Mouse (Mus musculus): Measurements from ENCODE around the gene Clta. TPM values are rescaled to one million over a fixed set of nuclear protein-coding genes. Genes with fewer than 3 reads are reported as not detected.
"Not testable (repeated sequence)": the region's sequence is repeated elsewhere in the genome, so short reads cannot be mapped to it uniquely, and the experiment has no call there.

The Clta gene
- total RNA-seq, 2 experiments from 2014 or later, result 333 to 335 TPM

- intact Hi-C loops (cut with DNase I), result no loop called here
- DNase-seq (ENCODE audit: extremely low spot score in 1 of 2, low spot score in 2 of 2), result peak; percentile 95 to 96
Measured at GRCm38 (mm10) chr4:44012376-44013367, 8.4 kb downstream of the Clta start.

DNA sequence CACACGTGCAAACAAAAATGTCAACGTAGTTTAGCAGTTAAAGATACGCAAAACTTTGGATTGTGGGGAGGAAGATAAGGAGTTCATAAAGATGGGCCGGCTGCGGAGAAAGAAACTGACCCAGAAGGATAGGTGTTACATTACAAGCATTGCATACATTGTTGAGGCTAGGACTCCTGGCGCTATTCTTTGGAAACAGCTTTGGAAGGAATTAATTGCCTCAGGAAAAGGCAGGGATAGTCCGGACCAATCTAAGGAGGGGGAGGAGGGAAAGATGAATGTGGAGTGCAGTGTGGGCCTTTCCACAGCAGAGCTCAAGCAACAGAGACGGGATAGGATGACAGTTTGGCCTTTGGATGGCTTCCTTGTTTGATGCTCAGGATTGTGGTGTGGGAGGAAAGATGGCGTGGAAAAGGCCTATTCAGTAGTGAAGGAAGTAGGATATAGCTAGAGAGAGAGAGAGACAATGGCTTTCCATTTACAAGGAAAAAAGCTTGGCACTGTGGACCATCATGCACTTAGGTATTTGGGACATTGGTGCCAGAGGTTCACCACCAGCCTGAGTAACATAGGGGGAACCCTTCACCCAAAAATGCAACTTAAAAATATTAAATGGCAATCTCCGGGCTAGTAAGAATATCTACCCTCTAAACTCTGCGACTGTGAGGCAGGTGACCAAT lies 9.3 kb downstream of the Clta start:
- intact Hi-C loops (cut with DNase I), result no loop called here
- no peak for DNase-seq (ENCODE audit: extremely low spot score in 1 of 2, low spot score in 2 of 2)

GRCm38 (mm10) chr4:44016071-44016470 lies 11.8 kb downstream of the Clta start:
- intact Hi-C loops (cut with DNase I), result no loop called here
- DNase-seq (ENCODE audit: extremely low spot score in 1 of 2, low spot score in 2 of 2), result no peak

- intact Hi-C loops (cut with DNase I), result no loop called here
Measured at GRCm38 (mm10) chr4:44016791-44017190, 12.5 kb downstream of the Clta start.

DNA sequence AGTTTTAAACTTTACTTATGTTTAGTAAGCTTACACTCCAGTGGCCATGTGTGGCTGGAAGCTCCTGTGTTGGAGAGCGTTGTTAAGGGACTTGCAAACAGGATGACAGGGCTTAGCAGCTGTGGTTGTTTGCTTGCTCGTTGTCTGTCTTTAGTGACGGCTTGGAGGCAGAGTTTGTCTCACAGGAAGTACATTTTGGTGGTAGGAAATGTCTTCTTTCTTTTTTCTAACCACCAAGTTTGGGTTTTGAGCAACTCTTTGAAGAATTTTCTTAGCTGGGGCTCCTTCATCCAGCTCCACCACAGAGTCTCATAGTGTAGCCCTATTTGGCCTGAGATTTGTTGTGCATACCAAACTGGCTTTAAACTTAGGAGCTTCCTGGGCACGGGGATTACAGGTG lies 18.1 kb downstream of the Clta start:
- no peak for DNase-seq (ENCODE audit: extremely low spot score in 1 of 2, low spot score in 2 of 2)

More at GRCm38 (mm10) chr4:44016791-44017190, 12.5 kb downstream of the Clta start:
- DNase-seq (ENCODE audit: extremely low spot score in 1 of 2, low spot score in 2 of 2), result no peak

GRCm38 (mm10) chr4:44022766-44023165 lies 18.5 kb downstream of the Clta start:
- intact Hi-C loops (cut with DNase I), result no loop called here
- no peak for DNase-seq (ENCODE audit: extremely low spot score in 1 of 2, low spot score in 2 of 2)

More for the DNA sequence above, 18.1 kb downstream of the Clta start:
- intact Hi-C loops (cut with DNase I), result no loop called here

GRCm38 (mm10) chr4:44023681-44024080 lies 19.4 kb downstream of the Clta start:
- no peak for DNase-seq (ENCODE audit: extremely low spot score in 1 of 2, low spot score in 2 of 2)
- intact Hi-C loops (cut with DNase I), result no loop called here

- no peak for DNase-seq (ENCODE audit: extremely low spot score in 1 of 2, low spot score in 2 of 2)
- intact Hi-C loops (cut with DNase I), result no loop called here
Measured at GRCm38 (mm10) chr4:44024241-44024640, 20.0 kb downstream of the Clta start.

DNA sequence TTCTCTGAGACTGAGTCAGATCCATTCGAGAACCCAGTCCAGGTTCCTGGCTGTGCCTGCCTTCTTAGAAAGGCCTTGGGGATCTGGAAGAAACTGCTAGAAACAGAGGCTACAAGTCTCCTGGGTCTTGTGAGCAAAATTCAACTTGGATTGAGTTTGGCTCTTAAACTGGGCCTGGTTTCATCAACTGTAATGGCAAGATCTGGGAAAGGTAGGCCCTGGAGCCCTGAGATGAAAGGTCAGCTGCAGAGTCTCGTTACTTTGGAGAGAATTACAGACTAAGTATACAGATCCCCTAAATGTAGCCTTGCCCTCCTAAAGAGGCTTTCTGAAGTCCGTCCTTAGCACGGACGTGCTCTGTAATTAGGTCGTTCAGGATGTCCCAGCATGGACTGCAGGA lies 21.3 kb downstream of the Clta start:
- no peak for DNase-seq (ENCODE audit: extremely low spot score in 1 of 2, low spot score in 2 of 2)
- intact Hi-C loops (cut with DNase I), result no loop called here

DNA sequence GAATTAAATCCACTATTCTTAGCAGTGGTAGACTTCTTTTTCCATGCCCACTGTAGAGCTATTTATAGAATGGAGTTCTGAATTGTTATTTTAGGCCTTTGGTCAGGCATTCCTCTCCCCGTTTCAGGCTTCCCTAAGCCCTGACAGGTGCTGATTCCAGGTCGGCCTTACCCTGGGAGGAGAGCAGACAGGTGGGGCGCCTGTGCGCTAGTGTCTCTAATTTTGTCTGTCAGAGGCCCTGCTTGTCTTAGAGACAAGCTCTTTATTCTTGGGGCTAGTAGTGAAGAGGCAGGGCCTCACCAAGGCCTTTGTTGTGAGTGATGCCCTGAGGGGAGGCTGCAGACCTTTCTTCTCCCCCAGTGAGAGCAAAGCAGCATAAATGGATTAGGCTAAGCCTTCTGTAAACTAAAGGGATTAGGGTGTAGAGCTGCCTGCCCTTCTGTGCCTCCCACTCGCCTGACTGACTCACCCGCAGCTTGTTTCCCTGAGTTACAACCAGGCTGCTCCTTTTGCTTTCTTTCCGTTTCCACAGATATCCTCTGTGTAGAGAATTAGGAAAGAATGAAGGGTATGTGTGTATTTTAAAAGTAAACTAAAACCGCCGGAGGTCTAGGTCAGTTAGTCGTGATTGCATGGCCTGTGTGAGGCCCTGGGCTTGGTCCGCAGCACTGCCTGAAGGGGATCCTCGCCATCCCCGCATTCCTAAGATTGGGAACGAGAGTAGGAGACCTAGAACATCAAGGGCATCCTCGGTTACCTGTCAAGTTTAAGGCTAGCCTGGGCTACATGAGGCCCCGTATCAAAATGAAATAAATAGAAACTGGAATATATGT lies 24.3 kb downstream of the Clta start:
- intact Hi-C loops (cut with DNase I), result no loop called here
- DNase-seq (ENCODE audit: extremely low spot score in 1 of 2, low spot score in 2 of 2), result no peak

- no peak for DNase-seq (ENCODE audit: extremely low spot score in 1 of 2, low spot score in 2 of 2)
- intact Hi-C loops (cut with DNase I), result no loop called here
Measured at GRCm38 (mm10) chr4:44029661-44030066, 25.4 kb downstream of the Clta start.

DNA sequence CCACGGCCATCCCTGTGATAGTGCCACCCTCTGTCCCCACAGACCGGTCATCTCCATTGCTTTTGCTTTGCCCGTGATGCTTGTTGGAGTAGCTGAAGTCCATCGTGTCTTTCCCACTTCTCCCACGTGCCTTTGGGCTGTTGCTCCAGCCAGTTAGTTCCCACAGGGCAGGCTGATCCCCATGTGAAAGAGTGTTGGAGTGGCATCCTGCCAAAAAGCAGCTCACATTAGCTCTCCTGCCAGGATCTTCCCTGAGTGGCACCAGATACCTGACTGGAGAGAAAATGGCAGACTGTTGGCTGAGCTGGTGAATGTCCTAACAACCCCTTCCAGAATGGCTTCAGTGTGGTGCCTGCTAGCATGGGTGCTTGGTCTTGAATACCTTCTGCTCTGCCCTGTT lies 27.3 kb downstream of the Clta start:
- peak; percentile 46 to 49 for DNase-seq (ENCODE audit: extremely low spot score in 1 of 2, low spot score in 2 of 2)
- intact Hi-C loops (cut with DNase I), result no loop called here

DNA sequence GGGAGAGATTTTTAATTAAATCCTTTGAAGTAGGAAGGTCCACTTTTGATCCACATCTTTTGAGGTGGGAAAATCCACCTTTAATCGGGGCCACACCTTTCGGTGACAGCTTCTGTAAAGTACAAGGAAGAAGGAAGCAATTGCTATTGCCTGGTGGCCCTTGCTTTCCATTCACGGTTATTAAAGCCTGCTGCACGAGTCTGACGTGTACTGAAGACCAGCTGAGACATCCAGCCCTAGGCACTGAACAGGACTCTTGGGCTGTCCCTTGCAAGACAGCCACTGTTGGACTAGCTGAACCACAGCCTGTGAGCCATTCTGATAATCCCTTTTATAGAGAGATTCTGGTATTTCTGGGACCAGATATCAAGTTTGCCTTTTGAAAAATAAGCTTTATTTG lies 32.2 kb downstream of the Clta start:
- no peak for DNase-seq (ENCODE audit: extremely low spot score in 1 of 2, low spot score in 2 of 2)
- intact Hi-C loops (cut with DNase I), result no loop called here

GRCm38 (mm10) chr4:44040802-44041201 lies 36.5 kb downstream of the Clta start:
- intact Hi-C loops (cut with DNase I), result no loop called here
- no peak for DNase-seq (ENCODE audit: extremely low spot score in 1 of 2, low spot score in 2 of 2)

GRCm38 (mm10) chr4:44042429-44042828 lies 38.2 kb downstream of the Clta start:
- intact Hi-C loops (cut with DNase I), result no loop called here
- DNase-seq (ENCODE audit: extremely low spot score in 1 of 2, low spot score in 2 of 2), result no peak

GRCm38 (mm10) chr4:44043182-44043581 lies 38.9 kb downstream of the Clta start:
- intact Hi-C loops (cut with DNase I); DNase-seq (ENCODE audit: extremely low spot score in 1 of 2, low spot score in 2 of 2): not testable (repeated sequence)

DNA sequence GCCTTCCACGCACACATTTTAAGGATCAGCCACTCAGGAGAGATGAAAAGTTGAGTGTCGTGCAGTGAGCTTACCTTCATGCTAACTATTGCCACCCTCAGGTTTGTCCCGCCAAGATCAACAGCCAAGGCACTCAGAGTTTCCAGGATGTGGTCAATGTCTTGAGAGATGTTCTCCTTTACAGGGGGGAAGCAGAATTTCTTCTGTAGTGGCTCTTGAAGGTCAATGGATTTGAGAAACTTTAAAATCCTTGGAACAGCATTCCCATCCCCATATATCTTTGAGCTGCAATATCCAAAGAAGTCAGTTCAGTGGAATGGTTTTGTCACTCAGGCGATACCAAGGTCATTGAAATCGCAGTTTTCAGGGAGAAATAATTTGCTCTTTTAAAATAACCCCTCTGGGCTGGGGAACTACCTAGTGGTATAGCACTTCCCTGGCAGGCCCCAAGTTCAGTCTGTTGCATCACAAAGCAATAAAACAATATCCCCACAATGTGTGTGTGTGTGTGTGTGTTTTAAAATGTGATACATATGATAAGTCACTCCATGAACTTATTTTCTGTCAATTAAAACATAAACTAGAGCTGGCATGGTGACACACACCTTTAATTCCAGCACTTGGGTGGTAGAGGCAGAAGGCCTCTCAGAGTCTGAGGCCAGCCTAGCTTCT lies 40.6 kb downstream of the Clta start:
- DNase-seq (ENCODE audit: extremely low spot score in 1 of 2, low spot score in 2 of 2), result no peak
- intact Hi-C loops (cut with DNase I), result no loop called here

GRCm38 (mm10) chr4:44046066-44046465 lies 41.8 kb downstream of the Clta start:
- DNase-seq (ENCODE audit: extremely low spot score in 1 of 2, low spot score in 2 of 2), result no peak
- intact Hi-C loops (cut with DNase I), result no loop called here

DNA sequence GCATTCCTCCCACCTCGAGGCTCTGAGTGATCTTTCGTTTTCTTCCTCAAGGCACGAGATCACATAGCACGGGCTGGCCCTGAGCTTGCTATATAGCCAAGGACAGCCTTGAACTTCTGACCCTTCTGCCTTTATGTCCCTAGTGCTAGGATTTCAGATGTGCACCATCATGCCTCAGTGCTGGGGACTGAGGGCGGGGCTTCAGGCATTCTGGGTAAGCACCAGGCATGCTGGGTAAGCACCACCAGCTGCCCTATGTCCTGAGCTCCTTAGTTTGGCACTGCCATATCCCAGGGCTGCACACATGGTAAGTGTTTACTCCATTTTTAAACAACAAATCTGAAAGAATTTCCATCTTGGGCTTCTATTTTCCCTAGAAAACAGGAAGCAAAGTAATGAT lies 45.6 kb downstream of the Clta start:
- intact Hi-C loops (cut with DNase I), result no loop called here
- no peak for DNase-seq (ENCODE audit: extremely low spot score in 1 of 2, low spot score in 2 of 2)
